Mouse (Mus musculus) testis, adult 2 months (tissue): ENCODE measurements around the gene 4930430F08Rik.

ENCODE experiments used
- CTCF ChIP-seq: fragments of 200-500 bp; IDR thresholded peaks from 2 replicates; pipeline ENCODE4 v1.5.1; 2012; ENCODE audit warnings: low read depth, mild to moderate bottlenecking, inconsistent platforms, low read length, moderate library complexity; ENCODE audit not compliant: control insufficient read depth, insufficient read depth, insufficient replicate concordance
- POLR2A ChIP-seq: fragments of 200-500 bp; IDR thresholded peaks from 2 replicates; pipeline ENCODE4 v1.6.1; 2012; ENCODE audit warnings: low read depth, mild to moderate bottlenecking, inconsistent platforms, low read length, moderate library complexity; ENCODE audit not compliant: control insufficient read depth

DNA sequence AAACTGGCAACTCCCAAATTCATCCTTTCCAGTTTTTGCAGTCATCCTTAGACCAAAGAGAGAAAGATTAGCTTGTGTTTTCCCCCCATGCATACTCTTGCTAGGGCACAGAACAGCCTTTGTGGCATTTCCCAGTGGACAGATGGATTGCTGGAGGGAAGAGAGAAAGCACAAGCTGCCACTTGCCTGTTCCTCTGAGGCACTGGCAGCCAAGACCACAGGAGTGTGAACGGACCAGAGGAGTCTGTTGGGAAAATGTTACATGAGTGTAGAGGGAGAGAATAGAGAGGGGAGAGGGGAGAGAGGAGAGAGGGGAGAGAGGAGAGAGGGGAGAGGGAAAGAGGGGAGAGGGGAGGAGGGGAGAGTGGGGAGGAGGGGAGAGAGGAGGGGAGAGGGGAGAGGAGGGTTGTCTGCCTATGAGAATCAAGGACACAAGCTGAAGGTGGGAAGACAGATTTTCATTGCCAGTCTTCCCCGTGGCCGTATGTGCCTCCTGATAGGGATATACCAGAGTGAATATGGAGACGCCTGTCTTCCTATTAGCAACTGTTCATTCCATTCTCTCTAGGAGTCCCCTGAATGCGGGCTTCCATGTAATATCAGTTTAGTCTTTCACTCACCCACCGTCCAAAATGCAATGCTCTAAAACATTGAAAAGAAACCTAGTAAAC is 27.1 kb upstream of the 4930430F08Rik start:
- no peak for TF ChIP-seq CTCF
- no peak for TF ChIP-seq POLR2A
